Mouse (Mus musculus): Measurements from ENCODE around the gene Ffar1. TPM values are rescaled to one million over a fixed set of nuclear protein-coding genes. Genes with fewer than 3 reads are reported as not detected.

Ffar1 gene
- polyA plus RNA-seq, 1 experiment = not detected

DNA sequence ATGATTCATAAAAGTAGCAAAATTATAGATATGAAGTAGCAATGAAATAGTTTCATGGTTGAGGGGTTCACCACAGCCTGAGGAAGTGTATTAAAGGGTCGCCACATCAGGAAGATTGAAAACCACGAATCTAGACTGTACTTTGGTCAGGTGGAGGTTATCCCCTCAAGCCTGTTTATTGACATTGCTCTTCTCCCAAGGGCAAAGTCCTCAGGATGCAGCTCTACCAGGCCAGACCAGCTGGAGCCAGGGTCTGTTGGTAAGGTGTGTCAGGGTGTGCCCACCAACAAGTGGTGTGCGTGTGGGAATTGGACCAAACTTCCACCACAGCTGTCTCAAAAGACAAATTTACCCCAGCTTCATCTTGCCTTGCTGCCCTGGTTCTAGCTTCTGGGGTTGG is 33.9 kb upstream of the Ffar1 start:
- Histone ChIP-seq H3K79me2 (ENCODE audit: control insufficient read depth, insufficient read depth) (no peaks in the 10 kb centered on the region), H3K36me3 (ENCODE audit: control insufficient read depth, insufficient read depth) (no peaks in the 10 kb centered on the region), H3K4me3 (no peak overlapping the region), H3K27me3 (ENCODE audit: control insufficient read depth, insufficient read depth, insufficient read length) (no peaks in the 10 kb centered on the region), H3ac (ENCODE audit: control insufficient read depth, insufficient read length) (no peak overlapping the region), H3K4me2 (ENCODE audit: low read depth) (no peak overlapping the region)
- no peak for TF ChIP-seq POLR2AphosphoS2 (IDR thresholded peaks at IDR 0.05; ENCODE audit: insufficient read length, low read depth)
- TF ChIP-seq POLR2A (IDR thresholded peaks at IDR 0.05; ENCODE audit: insufficient read length, low read depth) = no peak
- TF ChIP-seq MYOD1 (IDR thresholded peaks at IDR 0.05; ENCODE audit: control insufficient read depth in 1 of 3, insufficient read length in 2 of 3, low read depth in 2 of 3) = no peak
- no peak for TF ChIP-seq TCF12 (IDR thresholded peaks at IDR 0.05; ENCODE audit: insufficient read depth, poor library complexity, severe bottlenecking)
- no peak for TF ChIP-seq TCF3 (IDR thresholded peaks at IDR 0.05; ENCODE audit: insufficient read length, low read depth)

DNA sequence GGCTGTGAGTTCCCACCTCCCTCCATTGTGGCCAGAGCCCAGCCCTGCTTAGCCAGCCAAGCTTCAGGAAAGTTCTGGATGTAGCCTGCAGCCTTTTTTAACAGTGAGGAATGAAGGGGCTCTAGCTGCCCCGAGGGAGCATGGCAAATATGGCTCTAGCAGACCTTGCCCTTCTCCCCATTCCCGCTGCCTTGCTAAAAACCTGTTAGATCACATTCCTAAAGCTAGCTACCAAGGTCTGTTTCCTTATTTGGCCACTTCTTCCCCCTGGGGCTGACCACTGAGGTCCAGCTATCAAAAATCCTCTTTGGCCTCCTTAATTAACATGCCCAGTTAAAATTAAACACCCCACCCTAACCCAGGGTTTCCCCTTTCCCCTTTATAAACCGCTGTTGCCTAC is 31.2 kb upstream of the Ffar1 start:
- Histone ChIP-seq H3K79me2 (ENCODE audit: control insufficient read depth, insufficient read depth) (no peaks in the 10 kb centered on the region), H3ac (ENCODE audit: control insufficient read depth, insufficient read length) (no peak overlapping the region), H3K27me3 (ENCODE audit: control insufficient read depth, insufficient read depth, insufficient read length) (peaks cover 3% of the 10 kb centered on the region), H3K4me2 (ENCODE audit: low read depth) (no peak overlapping the region), H3K4me3 (no peak overlapping the region), H3K36me3 (ENCODE audit: control insufficient read depth, insufficient read depth) (no peaks in the 10 kb centered on the region)
- TF ChIP-seq USF1 (IDR thresholded peaks at IDR 0.05; ENCODE audit: low read depth) (no peak), POLR2AphosphoS2 (IDR thresholded peaks at IDR 0.05; ENCODE audit: insufficient read length, low read depth) (no peak), TCF3 (IDR thresholded peaks at IDR 0.05; ENCODE audit: insufficient read length, low read depth) (no peak), POLR2A (IDR thresholded peaks at IDR 0.05; ENCODE audit: insufficient read length, low read depth) (no peak), SRF (IDR thresholded peaks at IDR 0.05; ENCODE audit: control insufficient read depth, insufficient read length, low read depth) (no peak), MYOG (IDR thresholded peaks at IDR 0.05; ENCODE audit: control insufficient read depth in 1 of 3, insufficient read depth in 1 of 3, insufficient read length in 2 of 3, low read depth in 2 of 3) (no peak), MAX (IDR thresholded peaks at IDR 0.05; ENCODE audit: low read depth) (no peak), MYOD1 (IDR thresholded peaks at IDR 0.05; ENCODE audit: control insufficient read depth in 1 of 3, insufficient read length in 2 of 3, low read depth in 2 of 3) (no peak), TCF12 (IDR thresholded peaks at IDR 0.05; ENCODE audit: insufficient read depth, poor library complexity, severe bottlenecking) (no peak), REST (IDR thresholded peaks at IDR 0.05; ENCODE audit: insufficient read depth, insufficient read length) (no peak), CEBPB (IDR thresholded peaks at IDR 0.05; ENCODE audit: insufficient read depth, poor library complexity, severe bottlenecking) (no peak), E2F4 (IDR thresholded peaks at IDR 0.05; ENCODE audit: insufficient read depth) (no peak)

DNA sequence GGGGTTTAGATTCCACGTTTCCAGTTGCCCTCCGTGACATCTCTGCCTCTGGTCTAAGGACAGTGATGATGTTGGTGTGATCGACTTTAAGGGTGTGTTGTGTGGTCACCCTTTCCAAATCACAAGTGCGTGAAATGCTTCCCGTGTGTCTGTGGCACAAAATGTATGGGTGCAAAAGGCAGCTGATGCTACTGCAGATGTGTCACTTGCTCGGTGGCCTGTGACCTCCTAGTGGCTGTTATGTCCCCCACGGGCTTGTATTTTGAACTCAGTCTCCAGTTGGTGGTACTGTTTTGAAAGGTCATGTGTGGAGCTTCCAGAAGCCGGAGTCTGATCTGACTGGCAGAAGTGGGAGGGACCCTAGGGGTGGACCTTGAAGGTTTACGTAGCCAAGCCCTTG is 30.4 kb upstream of the Ffar1 start:
- Histone ChIP-seq H3K4me3 (no peak overlapping the region), H3ac (ENCODE audit: control insufficient read depth, insufficient read length) (no peak overlapping the region), H3K79me2 (ENCODE audit: control insufficient read depth, insufficient read depth) (no peaks in the 10 kb centered on the region), H3K27me3 (ENCODE audit: control insufficient read depth, insufficient read depth, insufficient read length) (peaks cover 6% of the 10 kb centered on the region), H3K36me3 (ENCODE audit: control insufficient read depth, insufficient read depth) (no peaks in the 10 kb centered on the region), H3K4me2 (ENCODE audit: low read depth) (no peak overlapping the region)
- TF ChIP-seq MAX (IDR thresholded peaks at IDR 0.05; ENCODE audit: low read depth) = no peak
- no peak for TF ChIP-seq MYOD1 (IDR thresholded peaks at IDR 0.05; ENCODE audit: control insufficient read depth in 1 of 3, insufficient read length in 2 of 3, low read depth in 2 of 3)
- no peak for TF ChIP-seq USF1 (IDR thresholded peaks at IDR 0.05; ENCODE audit: low read depth)
- TF ChIP-seq POLR2A (IDR thresholded peaks at IDR 0.05; ENCODE audit: insufficient read length, low read depth) = no peak
- TF ChIP-seq POLR2AphosphoS2 (IDR thresholded peaks at IDR 0.05; ENCODE audit: insufficient read length, low read depth) = no peak
- no peak for TF ChIP-seq TCF12 (IDR thresholded peaks at IDR 0.05; ENCODE audit: insufficient read depth, poor library complexity, severe bottlenecking)
- no peak for TF ChIP-seq TCF3 (IDR thresholded peaks at IDR 0.05; ENCODE audit: insufficient read length, low read depth)
- no peak for TF ChIP-seq MYOG (IDR thresholded peaks at IDR 0.05; ENCODE audit: control insufficient read depth in 1 of 3, insufficient read depth in 1 of 3, insufficient read length in 2 of 3, low read depth in 2 of 3)

DNA sequence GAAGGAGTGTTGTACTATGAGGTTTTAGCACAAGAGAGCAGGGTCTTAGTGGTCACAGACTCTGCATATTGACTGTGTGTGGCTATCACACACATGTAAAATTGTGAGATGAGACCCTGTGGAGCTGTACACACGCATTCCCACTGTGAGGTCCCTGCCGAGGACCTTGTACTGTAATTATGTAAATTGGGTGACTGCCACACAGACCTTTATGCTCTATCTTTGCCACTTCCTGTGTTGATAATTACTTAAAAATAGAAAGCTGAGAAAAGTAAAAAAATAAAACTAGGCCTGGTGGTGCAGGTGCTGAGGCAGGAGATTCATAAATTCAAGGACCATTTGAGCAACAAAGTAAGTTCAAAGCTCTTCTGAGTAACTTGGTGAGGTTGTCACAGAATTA is 29.3 kb upstream of the Ffar1 start:
- no peak overlapping the region for H3K4me2 ChIP-seq (ENCODE audit: low read depth)
- no peak overlapping the region for H3K4me3 ChIP-seq

DNA sequence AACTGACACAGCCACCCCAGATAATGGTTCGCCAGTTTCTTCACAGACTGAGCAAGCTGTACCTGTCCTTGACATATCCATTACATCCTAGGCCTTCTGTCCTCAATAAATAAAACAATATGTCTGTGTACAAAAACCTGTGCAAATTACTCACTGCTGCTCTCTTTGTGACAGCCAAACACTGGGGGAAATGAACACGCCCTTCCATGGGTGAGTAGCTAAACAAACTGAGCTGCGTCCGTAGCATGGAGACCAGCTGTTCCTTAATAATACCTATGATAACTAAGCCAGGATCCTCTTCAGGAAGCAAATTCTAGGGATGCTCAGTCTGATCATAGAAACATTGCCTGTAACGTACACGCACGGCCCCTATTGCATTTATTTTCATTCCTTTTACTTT is 27.4 kb upstream of the Ffar1 start:
- Histone ChIP-seq H3K4me2 (ENCODE audit: low read depth) (no peak overlapping the region), H3K27me3 (ENCODE audit: control insufficient read depth, insufficient read depth, insufficient read length) (peaks cover 6% of the 10 kb centered on the region), H3K36me3 (ENCODE audit: control insufficient read depth, insufficient read depth) (no peaks in the 10 kb centered on the region), H3K4me3 (no peak overlapping the region), H3K79me2 (ENCODE audit: control insufficient read depth, insufficient read depth) (no peaks in the 10 kb centered on the region), H3ac (ENCODE audit: control insufficient read depth, insufficient read length) (no peak overlapping the region)
- TF ChIP-seq E2F4 (IDR thresholded peaks at IDR 0.05; ENCODE audit: insufficient read depth) (no peak), MAX (IDR thresholded peaks at IDR 0.05; ENCODE audit: low read depth) (no peak), MYOD1 (IDR thresholded peaks at IDR 0.05; ENCODE audit: control insufficient read depth in 1 of 3, insufficient read length in 2 of 3, low read depth in 2 of 3) (no peak), TCF3 (IDR thresholded peaks at IDR 0.05; ENCODE audit: insufficient read length, low read depth) (no peak), REST (IDR thresholded peaks at IDR 0.05; ENCODE audit: insufficient read depth, insufficient read length) (no peak), POLR2AphosphoS2 (IDR thresholded peaks at IDR 0.05; ENCODE audit: insufficient read length, low read depth) (no peak)

More for the DNA sequence above, 29.3 kb upstream of the Ffar1 start:
- Histone ChIP-seq H3K79me2 (ENCODE audit: control insufficient read depth, insufficient read depth) (no peaks in the 10 kb centered on the region), H3K36me3 (ENCODE audit: control insufficient read depth, insufficient read depth) (no peaks in the 10 kb centered on the region), H3K27me3 (ENCODE audit: control insufficient read depth, insufficient read depth, insufficient read length) (peaks cover 6% of the 10 kb centered on the region), H3ac (ENCODE audit: control insufficient read depth, insufficient read length) (no peak overlapping the region)
- no peak for TF ChIP-seq MAX (IDR thresholded peaks at IDR 0.05; ENCODE audit: low read depth)
- TF ChIP-seq REST (IDR thresholded peaks at IDR 0.05; ENCODE audit: insufficient read depth, insufficient read length) = no peak
- no peak for TF ChIP-seq TCF12 (IDR thresholded peaks at IDR 0.05; ENCODE audit: insufficient read depth, poor library complexity, severe bottlenecking)
- no peak for TF ChIP-seq POLR2AphosphoS2 (IDR thresholded peaks at IDR 0.05; ENCODE audit: insufficient read length, low read depth)
- no peak for TF ChIP-seq TCF3 (IDR thresholded peaks at IDR 0.05; ENCODE audit: insufficient read length, low read depth)
- no peak for TF ChIP-seq USF1 (IDR thresholded peaks at IDR 0.05; ENCODE audit: low read depth)
- TF ChIP-seq SRF (IDR thresholded peaks at IDR 0.05; ENCODE audit: control insufficient read depth, insufficient read length, low read depth) = no peak
